ENCODE assay signal across 8 mouse cellular contexts in genomic region chr3:41565410-41565823, GRCm38 (mm10). TPM values are rescaled to one million over a fixed set of nuclear protein-coding genes. Genes with fewer than 3 reads are reported as not detected.
A peak's percentile ranks its signal among the peaks of the same experiment; 100 is the strongest.
DNase-seq lines count a peak whose midpoint lies in the region; ATAC-seq and TF ChIP-seq lines count a peak whose summit lies in the region.

No protein-coding gene starts in this region.

- DNase-seq in c-Kit-positive CD71-positive TER-119-negative erythroid progenitor cells, embryonic 14.5 days (ENCODE audit: low read depth): peak; percentile 48
- DNase-seq in heart, postnatal 0 days (ENCODE audit: low spot score): peak; percentile 88
- DNase-seq in kidney, postnatal 4 days: peak; percentile 86 to 92
- DNase-seq in telencephalon, adult 2 months (ENCODE audit: low read depth, low spot score): peak; percentile 77

- under 1% methylated on average over 53 of the region's 61 CpGs for WGBS in forebrain, embryonic 12.5 days
- 1% methylated on average over 25 of the region's 61 CpGs for WGBS in heart, postnatal 0 days
- 1% methylated on average over 42 of the region's 61 CpGs for WGBS in liver, embryonic 16.5 days (ENCODE audit: insufficient replicate concordance)
- WGBS in neural tube, embryonic 13.5 days: under 1% methylated on average over 40 of the region's 61 CpGs

- no peaks in the 10 kb centered on the region; the same call in 1 of the 2 replicates for H3K27me3 ChIP-seq in forebrain, embryonic 12.5 days
- no peaks in the 10 kb centered on the region for H3K27me3 ChIP-seq in heart, postnatal 0 days (ENCODE audit: control insufficient read depth, insufficient read depth, low read length)
- no peaks in the 10 kb centered on the region for H3K27me3 ChIP-seq in liver, embryonic 16.5 days (ENCODE audit: control insufficient read depth, insufficient read depth, low read depth, low read length)
- H3K27me3 ChIP-seq in neural tube, embryonic 13.5 days: no peaks in the 10 kb centered on the region

- ATAC-seq in CD4-positive, CD25-positive, alpha-beta regulatory T cell, adult 4 months: peak; percentile 32
- ATAC-seq in forebrain, embryonic 12.5 days (ENCODE audit: low FRiP score): peak; percentile 77
- peak; percentile 66 for ATAC-seq in heart, postnatal 0 days (ENCODE audit: insufficient read depth, low read depth)
- ATAC-seq in liver, embryonic 16.5 days (ENCODE audit: low read depth): peak; percentile 73
- peak; percentile 74 for ATAC-seq in neural tube, embryonic 13.5 days (ENCODE audit: low read depth)

- H3K4me2 ChIP-seq in forebrain, embryonic 12.5 days: peak overlapping the region; percentile 82
- H3K4me2 ChIP-seq in heart, postnatal 0 days (ENCODE audit: low read depth, low read length): peak overlapping the region; percentile 100
- peak overlapping the region; percentile 92 for H3K4me2 ChIP-seq in liver, embryonic 16.5 days (ENCODE audit: low read depth, low read length)
- peak overlapping the region; percentile 87 for H3K4me2 ChIP-seq in neural tube, embryonic 13.5 days

- peak overlapping the region; percentile 70 for H3K4me3 ChIP-seq in forebrain, embryonic 12.5 days (replicated peaks)
- peak overlapping the region; percentile 93 for H3K4me3 ChIP-seq in heart, postnatal 0 days (ENCODE audit: low read depth, low read length)
- H3K4me3 ChIP-seq in liver, embryonic 16.5 days (ENCODE audit: low read depth, low read length): peak overlapping the region; percentile 84
- peak overlapping the region; percentile 74 for H3K4me3 ChIP-seq in neural tube, embryonic 13.5 days

- no peak for TF ChIP-seq EP300 in heart, postnatal 0 days (IDR thresholded peaks at IDR 0.05; ENCODE audit: low read depth)

- H3K27ac ChIP-seq in forebrain, embryonic 12.5 days: peak overlapping the region; percentile 98
- peak overlapping the region; percentile 99 for H3K27ac ChIP-seq in heart, postnatal 0 days (ENCODE audit: low read depth)
- peak overlapping the region; percentile 97 for H3K27ac ChIP-seq in liver, embryonic 16.5 days (ENCODE audit: low read length)
- H3K27ac ChIP-seq in neural tube, embryonic 13.5 days (replicated peaks): peak overlapping the region; percentile 97

- H3K9me3 ChIP-seq in forebrain, embryonic 12.5 days: no peaks in the 10 kb centered on the region
- H3K9me3 ChIP-seq in heart, postnatal 0 days (replicated peaks; ENCODE audit: control insufficient read depth, low read length): no peaks in the 10 kb centered on the region
- H3K9me3 ChIP-seq in liver, embryonic 16.5 days (replicated peaks; ENCODE audit: control insufficient read depth, low read length): no peaks in the 10 kb centered on the region
- no peaks in the 10 kb centered on the region for H3K9me3 ChIP-seq in neural tube, embryonic 13.5 days

- H3K9ac ChIP-seq in forebrain, embryonic 12.5 days: peak overlapping the region; percentile 91
- peak overlapping the region; percentile 93 for H3K9ac ChIP-seq in heart, postnatal 0 days (replicated peaks; ENCODE audit: low read depth, low read length)
- H3K9ac ChIP-seq in liver, embryonic 16.5 days (ENCODE audit: low read depth, low read length): peak overlapping the region; percentile 93
- H3K9ac ChIP-seq in neural tube, embryonic 13.5 days: peak overlapping the region; percentile 84

- peaks cover 21% of the 10 kb centered on the region for H3K4me1 ChIP-seq in forebrain, embryonic 12.5 days
- H3K4me1 ChIP-seq in heart, postnatal 0 days (ENCODE audit: control insufficient read depth, insufficient read depth): peaks cover 7% of the 10 kb centered on the region; the same call in 1 of the 2 replicates
- peaks cover 23% of the 10 kb centered on the region for H3K4me1 ChIP-seq in liver, embryonic 16.5 days (ENCODE audit: control insufficient read depth, low read depth, low read length)
- peaks cover 13% of the 10 kb centered on the region for H3K4me1 ChIP-seq in neural tube, embryonic 13.5 days (replicated peaks)

- H3K36me3 ChIP-seq in forebrain, embryonic 12.5 days (replicated peaks): no peaks in the 10 kb centered on the region
- H3K36me3 ChIP-seq in heart, postnatal 0 days (replicated peaks; ENCODE audit: control insufficient read depth, insufficient read depth, low read length): no peaks in the 10 kb centered on the region
- no peaks in the 10 kb centered on the region for H3K36me3 ChIP-seq in liver, embryonic 16.5 days (ENCODE audit: control insufficient read depth, insufficient read depth)
- H3K36me3 ChIP-seq in neural tube, embryonic 13.5 days: no peaks in the 10 kb centered on the region

- 0 out of 2 replicates have a peak, but pooled peaks have one; percentile 1 for TF ChIP-seq CTCF in heart, postnatal 0 days (IDR thresholded peaks at IDR 0.05; ENCODE audit: low read depth)

RNA-seq across cellular contexts. Expression of gene Jade1, which starts 9.9 kb away (rescaled TPM):
- polyA plus RNA-seq in CD4-positive, CD25-positive, alpha-beta regulatory T cell, adult 4 months (2017; shearing (Covaris generic)): 10 to 100 TPM in 1 of 2 experiments, 1 to 10 TPM in 1; 9.9 to 10.1 TPM
- polyA plus RNA-seq in forebrain, embryonic 12.5 days (2016; fragmentation: Nextera tagmentation; extraction: Ambion mirVana): 20.9 and 21.9 TPM in 2 replicates
- total RNA-seq in heart, postnatal 0 days (2014; rRNA removed; ENCODE audit: low replicate concordance): 14.5 and 16.8 TPM in 2 replicates
- polyA plus RNA-seq in heart, postnatal 0 days (2015; fragmentation: Nextera tagmentation; extraction: Ambion mirVana): 12.6 and 13.9 TPM in 2 replicates
- polyA plus RNA-seq in liver, embryonic 16.5 days (2015; fragmentation: Nextera tagmentation; extraction: Ambion mirVana): 6.5 and 6.8 TPM in 2 replicates
- polyA plus RNA-seq in neural tube, embryonic 13.5 days (2015; fragmentation: Nextera tagmentation; extraction: Ambion mirVana): 10.4 and 13.4 TPM in 2 replicates

Comparison
In these comparisons a context has a peak if more than half of its experiments do, and no peak if none do; other contexts are left out.
1. Peak in every context shown above with its lines: DNase-seq, ATAC-seq, H3K4me3 ChIP-seq and H3K27ac ChIP-seq.